Mouse (Mus musculus): ENCODE results near the gene Gm21974.

DNA sequence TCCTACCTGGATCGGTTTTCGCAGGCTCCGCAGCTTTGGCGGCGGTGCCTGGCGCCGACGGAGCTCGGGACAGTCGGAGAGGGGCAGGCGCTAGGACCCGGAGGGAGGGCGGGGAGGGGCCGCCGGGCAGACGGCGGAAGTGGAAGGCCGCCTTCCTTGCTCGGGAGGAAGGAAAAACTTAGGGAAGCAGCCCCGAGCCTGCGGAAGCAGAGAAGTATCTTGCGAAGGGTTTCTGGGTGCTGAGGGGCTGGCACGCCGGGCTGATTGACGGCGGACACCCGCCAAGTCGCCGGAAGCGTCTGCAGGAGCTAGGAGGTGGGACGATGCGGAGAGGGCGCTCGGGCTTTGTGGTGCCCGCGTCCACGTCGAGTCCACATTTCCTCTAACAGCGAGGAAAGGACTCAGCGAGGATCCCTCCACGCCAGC is 19.2 kb downstream of the Gm21974 start, which contains the start of gene Zfp646:
- no peak for TF ChIP-seq MAX (IDR thresholded peaks at IDR 0.05; ENCODE audit: low read depth)
- no peak for TF ChIP-seq TCF12 (IDR thresholded peaks at IDR 0.05; ENCODE audit: insufficient read depth, poor library complexity, severe bottlenecking)
- no peak for TF ChIP-seq POLR2A (IDR thresholded peaks at IDR 0.05; ENCODE audit: insufficient read length, low read depth)
- no peak for TF ChIP-seq E2F4 (IDR thresholded peaks at IDR 0.05; ENCODE audit: insufficient read depth)
- TF ChIP-seq MYOD1 (IDR thresholded peaks at IDR 0.05; ENCODE audit: control insufficient read depth in 1 of 3, insufficient read length in 2 of 3, low read depth in 2 of 3) = no peak
- no peak for TF ChIP-seq CEBPB (IDR thresholded peaks at IDR 0.05; ENCODE audit: insufficient read depth, poor library complexity, severe bottlenecking)
- TF ChIP-seq REST (IDR thresholded peaks at IDR 0.05; ENCODE audit: insufficient read depth, insufficient read length) = no peak
- TF ChIP-seq POLR2AphosphoS2 (IDR thresholded peaks at IDR 0.05; ENCODE audit: insufficient read length, low read depth) = no peak
- TF ChIP-seq TCF3 (IDR thresholded peaks at IDR 0.05; ENCODE audit: insufficient read length, low read depth) = no peak
- TF ChIP-seq USF1 (IDR thresholded peaks at IDR 0.05; ENCODE audit: low read depth) = no peak
- no peak for TF ChIP-seq SRF (IDR thresholded peaks at IDR 0.05; ENCODE audit: control insufficient read depth, insufficient read length, low read depth)
